Mouse (Mus musculus): Measurements from ENCODE around the gene Zfp644.

DNA sequence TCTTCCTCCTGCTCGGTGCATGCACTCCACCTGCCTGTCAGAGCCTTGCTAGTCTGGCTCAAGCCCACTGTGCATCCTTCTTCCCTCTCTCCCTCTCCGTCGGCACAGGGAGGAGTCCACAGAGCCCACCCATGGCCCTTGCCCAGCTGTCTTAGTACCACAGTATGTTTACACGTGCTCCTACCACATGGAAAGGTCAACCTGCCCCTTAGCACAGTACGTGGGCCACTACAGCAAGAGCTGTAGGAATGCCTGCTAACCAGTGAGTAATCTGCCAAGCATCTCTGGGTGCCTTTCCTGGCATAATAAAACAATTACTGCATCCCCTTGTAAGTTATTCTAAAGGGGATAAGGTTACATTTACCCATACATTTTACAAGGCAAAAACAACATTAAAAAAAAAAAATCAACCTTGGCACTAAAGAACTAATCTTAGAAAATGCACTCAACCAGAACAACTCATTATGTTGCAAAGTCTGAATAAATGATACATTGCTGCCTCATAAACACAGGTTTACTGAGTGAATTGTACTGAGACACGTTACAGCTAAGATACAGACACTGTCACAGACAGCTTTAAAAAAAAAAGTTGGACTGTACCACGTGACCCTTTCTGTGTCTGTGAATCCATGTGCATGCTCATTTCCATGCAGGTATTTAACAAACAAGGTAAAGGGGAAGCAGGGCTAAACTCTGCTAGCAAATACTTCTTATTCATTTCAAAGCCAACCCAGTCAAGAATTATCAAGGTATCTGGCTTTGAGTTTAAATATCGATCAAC, 68.5 kb downstream of the Zfp644 start:
- no peak for TF ChIP-seq POLR2A (IDR thresholded peaks at IDR 0.05; ENCODE audit: borderline replicate concordance, extremely low read depth, insufficient read depth, insufficient read length, poor library complexity, severe bottlenecking)
- TF ChIP-seq CTCF (IDR thresholded peaks at IDR 0.05; ENCODE audit: borderline replicate concordance, extremely low read depth, insufficient read depth, insufficient read length), result no peak

Data from brain, embryonic 14.5 days (tissue).